Mouse (Mus musculus): ENCODE results near the gene Vkorc1. TPM values are rescaled to one million over a fixed set of nuclear protein-coding genes. Genes with fewer than 3 reads are reported as not detected.

Vkorc1 gene
- polyA plus RNA-seq, 1 experiment from 2014 or later: 53.9 TPM

DNA sequence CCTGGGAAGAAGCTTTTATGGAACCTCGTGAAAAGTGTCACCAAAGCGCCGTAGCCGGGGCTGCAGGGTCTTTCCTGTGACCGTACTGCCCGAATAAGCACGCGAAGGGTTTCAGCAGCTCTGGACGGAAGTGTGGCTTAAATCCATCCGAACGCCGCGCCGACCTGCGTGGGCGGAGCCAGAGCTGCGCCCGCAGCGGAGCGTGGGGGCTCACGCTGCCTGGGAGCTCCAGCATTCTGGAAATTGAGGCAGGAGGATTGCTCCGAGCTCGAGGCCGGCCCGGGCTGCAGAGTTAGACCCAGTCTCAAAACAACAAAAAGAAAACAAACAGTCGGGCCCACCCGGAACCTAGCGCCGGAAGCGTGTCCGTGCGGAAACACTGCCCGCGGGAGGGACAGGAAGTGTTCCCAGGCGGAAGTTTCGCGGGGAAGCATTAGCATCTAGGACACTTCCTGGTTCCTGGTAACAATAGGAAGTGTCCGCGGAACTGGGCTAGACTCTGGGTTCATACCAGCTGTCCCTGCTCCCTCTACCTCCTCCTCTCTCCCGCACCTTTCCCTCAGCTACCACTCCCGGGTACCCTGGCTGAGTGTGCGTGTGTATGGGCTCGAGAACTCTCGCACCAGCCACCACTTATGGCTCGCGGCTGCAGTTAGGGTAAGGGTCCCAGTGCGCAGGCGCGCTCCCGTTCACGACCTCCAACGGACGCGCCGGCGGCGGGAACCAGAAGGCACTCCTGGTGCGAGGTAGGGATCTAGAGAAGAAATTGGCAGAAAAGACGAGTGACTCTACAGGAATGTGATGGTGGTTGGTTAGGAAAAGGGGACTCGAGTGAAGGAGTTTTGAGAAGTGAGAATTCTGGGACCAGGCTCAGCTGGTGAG lies 18.7 kb downstream of the Vkorc1 start, which contains the start of gene Zfp668:
TSS of gene Zfp668 (minus strand) at position 362 of the 882 bp plus-strand sequence.
- ATAC-seq (ENCODE audit: insufficient read depth, low FRiP score, low TSS enrichment) (peak; percentile 63), DNase-seq (ENCODE audit: low spot score) (peak; percentile 92)
- Histone ChIP-seq H3K9ac (ENCODE audit: low read length) (peak within 1 kb of the TSS; percentile 98), H3K36me3 (ENCODE audit: control insufficient read depth, insufficient read depth, low read length) (peaks cover 35% of the 10 kb centered on the region), H3K4me1 (ENCODE audit: control insufficient read depth, insufficient read depth, low read length) (peaks cover 16% of the 10 kb centered on the region), H3K9me3 (ENCODE audit: control insufficient read depth, low read length) (no peaks in the 10 kb centered on the region), H3K4me3 (ENCODE audit: low read depth, low read length) (peak within 1 kb of the TSS; percentile 95), H3K4me2 (ENCODE audit: low read depth) (peak within 1 kb of the TSS; percentile 67), H3K27ac (ENCODE audit: low read depth, low read length) (peak within 1 kb of the TSS; percentile 98), H3K27me3 (ENCODE audit: control insufficient read depth, insufficient read depth, low read length) (no peaks in the 10 kb centered on the region)
- WGBS: under 1% methylated on average over 60 of the region's 60 CpGs

- Histone ChIP-seq H3K4me3 (ENCODE audit: low read depth, low read length) (peak within 1 kb of the TSS; percentile 95), H3K36me3 (ENCODE audit: control insufficient read depth, insufficient read depth, low read length) (peaks cover 28% of the 10 kb centered on the region), H3K4me2 (ENCODE audit: low read depth) (peak within 1 kb of the TSS; percentile 67), H3K9me3 (ENCODE audit: control insufficient read depth, low read length) (no peaks in the 10 kb centered on the region), H3K4me1 (ENCODE audit: control insufficient read depth, insufficient read depth, low read length) (peaks cover 16% of the 10 kb centered on the region), H3K9ac (ENCODE audit: low read length) (peak within 1 kb of the TSS; percentile 98), H3K27me3 (ENCODE audit: control insufficient read depth, insufficient read depth, low read length) (no peaks in the 10 kb centered on the region), H3K27ac (ENCODE audit: low read depth, low read length) (peak within 1 kb of the TSS; percentile 98)
- ATAC-seq (ENCODE audit: insufficient read depth, low FRiP score, low TSS enrichment) (peak; percentile 87), DNase-seq (ENCODE audit: low spot score) (peak; percentile 93)
- WGBS: under 1% methylated on average over 41 of the region's 41 CpGs
Measured at GRCm38 (mm10) chr7:127876041-127876466, 19.4 kb downstream of the Vkorc1 start, which contains the start of gene Zfp646. TSS of gene Zfp646 (plus strand) at chr7:127876221.

- peaks cover 16% of the 10 kb centered on the region for H3K4me1 ChIP-seq (ENCODE audit: control insufficient read depth, insufficient read depth, low read length)
- peaks cover 24% of the 10 kb centered on the region for H3K36me3 ChIP-seq (ENCODE audit: control insufficient read depth, insufficient read depth, low read length)
- H3K9me3 ChIP-seq (ENCODE audit: control insufficient read depth, low read length): no peaks in the 10 kb centered on the region
- H3K4me2 ChIP-seq (ENCODE audit: low read depth): peak overlapping the region; percentile 67
- ATAC-seq (ENCODE audit: insufficient read depth, low FRiP score, low TSS enrichment): peak; percentile 95
- peak overlapping the region; percentile 98 for H3K27ac ChIP-seq (ENCODE audit: low read depth, low read length)
- under 1% methylated on average over 32 of the region's 43 CpGs for WGBS
- no peaks in the 10 kb centered on the region for H3K27me3 ChIP-seq (ENCODE audit: control insufficient read depth, insufficient read depth, low read length)
- H3K4me3 ChIP-seq (ENCODE audit: low read depth, low read length): peak overlapping the region; percentile 95
- peak overlapping the region; percentile 98 for H3K9ac ChIP-seq (ENCODE audit: low read length)
- peak; percentile 99 for DNase-seq (ENCODE audit: low spot score)
Measured at GRCm38 (mm10) chr7:127875627-127876001, 19.8 kb downstream of the Vkorc1 start.

- no peak for ATAC-seq (ENCODE audit: insufficient read depth, low FRiP score, low TSS enrichment)
- no peaks in the 10 kb centered on the region for H3K9me3 ChIP-seq (ENCODE audit: control insufficient read depth, low read length)
- no peaks in the 10 kb centered on the region for H3K27me3 ChIP-seq (ENCODE audit: control insufficient read depth, insufficient read depth, low read length)
- peaks cover 18% of the 10 kb centered on the region for H3K36me3 ChIP-seq (ENCODE audit: control insufficient read depth, insufficient read depth, low read length)
- H3K4me1 ChIP-seq (ENCODE audit: control insufficient read depth, insufficient read depth, low read length): peaks cover 16% of the 10 kb centered on the region
- H3K4me2 ChIP-seq (ENCODE audit: low read depth): peak overlapping the region; percentile 67
- H3K27ac ChIP-seq (ENCODE audit: low read depth, low read length): peak overlapping the region; percentile 98
- 5% methylated on average over 20 of the region's 20 CpGs for WGBS
- H3K4me3 ChIP-seq (ENCODE audit: low read depth, low read length): peak overlapping the region; percentile 95
- peak overlapping the region; percentile 98 for H3K9ac ChIP-seq (ENCODE audit: low read length)
- no peak for DNase-seq (ENCODE audit: low spot score)
Measured at GRCm38 (mm10) chr7:127874812-127875626, 20.4 kb downstream of the Vkorc1 start.

DNA sequence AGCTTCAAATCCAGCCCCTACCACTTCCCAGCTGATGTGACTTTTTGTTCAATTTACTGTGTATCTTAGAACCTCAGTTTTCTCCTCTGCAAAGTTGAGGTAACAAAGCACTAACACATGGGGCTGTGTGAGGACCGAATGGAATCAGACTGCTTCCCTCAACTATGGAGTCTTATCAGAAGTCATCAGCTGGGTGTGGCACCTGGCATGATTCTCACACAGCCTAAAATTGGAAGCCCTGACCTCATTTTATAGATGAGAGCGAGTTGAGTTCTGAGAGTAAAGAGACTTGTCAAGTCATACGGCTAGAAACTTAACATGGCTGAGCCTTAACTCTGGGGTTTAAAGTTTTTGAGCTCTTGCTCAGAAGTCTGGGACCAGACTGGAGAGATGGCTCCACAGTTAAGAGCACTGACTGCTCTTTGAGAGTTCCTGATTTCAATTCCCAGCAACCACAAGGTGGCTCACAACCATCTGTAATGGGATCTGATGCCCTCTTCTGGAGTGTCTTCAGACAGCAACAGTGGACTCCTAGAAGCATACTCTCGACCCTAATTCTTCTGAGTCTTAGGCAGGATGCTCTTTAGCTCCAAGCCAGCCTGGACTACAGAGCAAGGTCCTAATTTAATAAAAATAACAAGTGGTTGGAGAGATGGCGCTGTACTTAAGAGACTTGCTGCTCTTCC lies 25.1 kb downstream of the Vkorc1 start:
- H3K36me3 ChIP-seq (ENCODE audit: control insufficient read depth, insufficient read depth, low read length): peaks cover 25% of the 10 kb centered on the region
- peaks cover 11% of the 10 kb centered on the region for H3K4me1 ChIP-seq (ENCODE audit: control insufficient read depth, insufficient read depth, low read length)
- ATAC-seq (ENCODE audit: insufficient read depth, low FRiP score, low TSS enrichment): no peak

DNA sequence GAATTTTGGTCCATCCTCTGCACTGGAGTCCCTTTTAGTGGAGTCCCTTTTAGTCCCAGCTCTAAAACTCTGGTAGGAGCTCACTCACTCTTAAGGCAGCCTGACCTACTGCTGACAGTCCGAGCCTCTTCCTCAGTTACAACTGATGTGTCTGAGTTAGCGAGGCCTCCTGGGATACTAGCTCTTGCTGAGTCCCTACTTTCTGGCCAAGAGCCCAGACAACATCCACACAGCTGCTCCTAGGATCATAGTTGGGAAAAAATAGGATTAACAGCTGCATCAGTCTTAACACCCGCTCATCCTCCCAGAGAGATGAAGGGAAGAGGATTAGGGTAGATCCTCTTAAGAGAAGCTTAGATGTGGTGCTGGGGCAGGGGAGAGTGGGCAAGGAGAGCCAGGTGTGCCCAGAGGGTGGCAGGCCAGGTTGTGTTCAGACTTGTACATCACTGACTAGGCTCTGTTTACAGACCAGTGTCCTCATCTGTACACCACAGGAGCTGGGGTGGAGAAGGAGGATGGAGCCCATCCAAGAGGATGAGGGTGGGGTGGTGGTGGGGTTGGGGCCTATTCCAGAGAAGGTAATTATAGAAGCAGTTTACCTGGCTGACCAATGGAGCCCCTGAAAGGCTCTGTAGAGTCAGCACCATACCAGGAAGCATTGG lies 26.1 kb downstream of the Vkorc1 start:
- no peak overlapping the region for H3K9ac ChIP-seq (ENCODE audit: low read length)
- peaks cover 7% of the 10 kb centered on the region for H3K4me1 ChIP-seq (ENCODE audit: control insufficient read depth, insufficient read depth, low read length)
- peaks cover 25% of the 10 kb centered on the region for H3K36me3 ChIP-seq (ENCODE audit: control insufficient read depth, insufficient read depth, low read length)
- no peak overlapping the region for H3K4me3 ChIP-seq (ENCODE audit: low read depth, low read length)
- no peak overlapping the region for H3K27ac ChIP-seq (ENCODE audit: low read depth, low read length)
- ATAC-seq (ENCODE audit: insufficient read depth, low FRiP score, low TSS enrichment): no peak
- H3K27me3 ChIP-seq (ENCODE audit: control insufficient read depth, insufficient read depth, low read length): no peaks in the 10 kb centered on the region
- no peak for DNase-seq (ENCODE audit: low spot score)
- no peaks in the 10 kb centered on the region for H3K9me3 ChIP-seq (ENCODE audit: control insufficient read depth, low read length)
- H3K4me2 ChIP-seq (ENCODE audit: low read depth): no peak overlapping the region
- 91% methylated on average over 3 of the region's 3 CpGs for WGBS

More for the DNA sequence above, 25.1 kb downstream of the Vkorc1 start:
- no peak for DNase-seq (ENCODE audit: low spot score)
- H3K4me2 ChIP-seq (ENCODE audit: low read depth): no peak overlapping the region
- H3K27ac ChIP-seq (ENCODE audit: low read depth, low read length): no peak overlapping the region
- no peaks in the 10 kb centered on the region for H3K9me3 ChIP-seq (ENCODE audit: control insufficient read depth, low read length)
- no peaks in the 10 kb centered on the region for H3K27me3 ChIP-seq (ENCODE audit: control insufficient read depth, insufficient read depth, low read length)
- no peak overlapping the region for H3K9ac ChIP-seq (ENCODE audit: low read length)
- 85% methylated on average over 5 of the region's 5 CpGs for WGBS
- no peak overlapping the region for H3K4me3 ChIP-seq (ENCODE audit: low read depth, low read length)

GRCm38 (mm10) chr7:127867641-127868040 lies 27.8 kb downstream of the Vkorc1 start:
- peaks cover 23% of the 10 kb centered on the region for H3K36me3 ChIP-seq (ENCODE audit: control insufficient read depth, insufficient read depth, low read length)
- no peak overlapping the region for H3K4me2 ChIP-seq (ENCODE audit: low read depth)
- H3K27ac ChIP-seq (ENCODE audit: low read depth, low read length): no peak overlapping the region
- no peak overlapping the region for H3K9ac ChIP-seq (ENCODE audit: low read length)
- no peak overlapping the region for H3K4me3 ChIP-seq (ENCODE audit: low read depth, low read length)
- no peaks in the 10 kb centered on the region for H3K27me3 ChIP-seq (ENCODE audit: control insufficient read depth, insufficient read depth, low read length)
- H3K9me3 ChIP-seq (ENCODE audit: control insufficient read depth, low read length): no peaks in the 10 kb centered on the region
- DNase-seq (ENCODE audit: low spot score): no peak
- WGBS: 97% methylated on average over 18 of the region's 18 CpGs
- ATAC-seq (ENCODE audit: insufficient read depth, low FRiP score, low TSS enrichment): no peak
- H3K4me1 ChIP-seq (ENCODE audit: control insufficient read depth, insufficient read depth, low read length): no peaks in the 10 kb centered on the region

- no peak for DNase-seq (ENCODE audit: low spot score)
- Histone ChIP-seq H3K4me1 (ENCODE audit: control insufficient read depth, insufficient read depth, low read length) (no peaks in the 10 kb centered on the region), H3K9ac (ENCODE audit: low read length) (no peak overlapping the region), H3K4me3 (ENCODE audit: low read depth, low read length) (no peak overlapping the region), H3K27me3 (ENCODE audit: control insufficient read depth, insufficient read depth, low read length) (no peaks in the 10 kb centered on the region), H3K4me2 (ENCODE audit: low read depth) (no peak overlapping the region), H3K36me3 (ENCODE audit: control insufficient read depth, insufficient read depth, low read length) (peaks cover 23% of the 10 kb centered on the region), H3K27ac (ENCODE audit: low read depth, low read length) (no peak overlapping the region), H3K9me3 (ENCODE audit: control insufficient read depth, low read length) (no peaks in the 10 kb centered on the region)
- no peak for ATAC-seq (ENCODE audit: insufficient read depth, low FRiP score, low TSS enrichment)
- WGBS: 95% methylated on average over 12 of the region's 12 CpGs
Measured at GRCm38 (mm10) chr7:127866434-127866833, 29.0 kb downstream of the Vkorc1 start.
